Mouse (Mus musculus): ENCODE results near the gene Suclg2. TPM values are rescaled to one million over a fixed set of nuclear protein-coding genes. Genes with fewer than 3 reads are reported as not detected.

Gene Suclg2
- polyA plus RNA-seq, 1 experiment from 2014 or later = 12.6 TPM

DNA sequence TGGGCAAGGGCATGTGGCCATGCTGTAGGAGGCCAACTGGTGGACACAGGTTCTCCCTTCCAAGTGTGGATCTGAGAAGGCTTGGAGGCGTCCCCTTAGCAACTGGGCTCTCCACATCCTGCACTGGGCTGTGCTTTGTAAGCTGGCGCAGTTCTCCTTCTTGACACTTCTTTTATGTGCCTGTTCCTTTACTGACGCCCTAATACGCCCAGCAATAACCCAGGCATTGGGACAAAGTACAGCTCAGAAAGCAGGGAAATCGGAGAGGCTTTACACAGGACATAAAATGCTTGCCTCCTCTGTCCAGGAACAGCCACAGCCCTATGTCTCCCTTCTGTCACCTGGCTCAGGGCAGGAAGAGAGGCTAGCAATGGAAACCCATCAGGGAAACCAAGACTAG is 9.5 kb downstream of the Suclg2 start:
- Histone ChIP-seq H3K4me1 (ENCODE audit: control insufficient read depth, insufficient read depth, low read length) (peaks cover 4% of the 10 kb centered on the region; the same call in 1 of the 2 replicates), H3K9me3 (replicated peaks; ENCODE audit: control insufficient read depth, low read length, poor library complexity, severe bottlenecking) (no peaks in the 10 kb centered on the region), H3K36me3 (ENCODE audit: control insufficient read depth, insufficient read depth, low read length) (no peaks in the 10 kb centered on the region), H3K4me3 (ENCODE audit: low read depth, low read length) (no peak overlapping the region), H3K4me2 (ENCODE audit: low read length) (no peak overlapping the region), H3K27ac (ENCODE audit: low read length) (no peak overlapping the region), H3K27me3 (ENCODE audit: control insufficient read depth, insufficient read depth, low read depth, low read length) (no peaks in the 10 kb centered on the region), H3K9ac (ENCODE audit: low read depth, low read length) (no peak overlapping the region)
- 74% methylated on average over 5 of the region's 5 CpGs for WGBS
- no peak for ATAC-seq

- Histone ChIP-seq H3K4me1 (ENCODE audit: control insufficient read depth, insufficient read depth, low read length) (no peaks in the 10 kb centered on the region), H3K27ac (ENCODE audit: low read length) (no peak overlapping the region), H3K36me3 (ENCODE audit: control insufficient read depth, insufficient read depth, low read length) (no peaks in the 10 kb centered on the region), H3K9ac (ENCODE audit: low read depth, low read length) (no peak overlapping the region), H3K9me3 (replicated peaks; ENCODE audit: control insufficient read depth, low read length, poor library complexity, severe bottlenecking) (no peaks in the 10 kb centered on the region), H3K27me3 (ENCODE audit: control insufficient read depth, insufficient read depth, low read depth, low read length) (no peaks in the 10 kb centered on the region), H3K4me3 (ENCODE audit: low read depth, low read length) (no peak overlapping the region), H3K4me2 (ENCODE audit: low read length) (no peak overlapping the region)
- no peak for ATAC-seq
- 89% methylated on average over 4 of the region's 4 CpGs for WGBS
These were observed 14.0 kb downstream of the Suclg2 start for GRCm38 (mm10) chr6:95704626-95705025.

GRCm38 (mm10) chr6:95702200-95702599 is 16.4 kb downstream of the Suclg2 start:
- Histone ChIP-seq H3K27me3 (ENCODE audit: control insufficient read depth, insufficient read depth, low read depth, low read length) (no peaks in the 10 kb centered on the region), H3K27ac (ENCODE audit: low read length) (no peak overlapping the region), H3K4me2 (ENCODE audit: low read length) (no peak overlapping the region), H3K4me1 (ENCODE audit: control insufficient read depth, insufficient read depth, low read length) (peaks cover 3% of the 10 kb centered on the region; the same call in 1 of the 2 replicates), H3K9ac (ENCODE audit: low read depth, low read length) (no peak overlapping the region), H3K36me3 (ENCODE audit: control insufficient read depth, insufficient read depth, low read length) (no peaks in the 10 kb centered on the region), H3K9me3 (replicated peaks; ENCODE audit: control insufficient read depth, low read length, poor library complexity, severe bottlenecking) (no peaks in the 10 kb centered on the region), H3K4me3 (ENCODE audit: low read depth, low read length) (no peak overlapping the region)
- no peak for ATAC-seq
- 80% methylated on average over 9 of the region's 9 CpGs for WGBS

DNA sequence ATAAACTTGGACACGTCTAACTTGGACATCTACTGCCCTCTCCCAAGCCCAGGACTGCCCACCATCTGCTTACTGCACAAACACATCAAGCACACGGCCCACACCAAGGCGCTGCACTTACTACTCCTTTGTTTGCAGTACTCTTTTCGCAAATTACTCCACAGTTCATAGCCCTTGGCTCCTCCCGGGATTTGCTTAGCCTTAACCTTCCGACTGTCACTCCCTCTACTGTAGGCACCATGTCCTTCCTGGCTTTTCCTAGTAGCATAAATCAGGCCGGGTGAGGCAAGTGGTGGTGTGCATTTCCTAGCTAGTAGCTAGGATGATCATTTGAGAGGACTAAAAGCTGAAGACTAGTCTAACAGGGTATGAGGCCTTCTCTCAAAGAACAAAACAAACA is 16.8 kb downstream of the Suclg2 start:
- Histone ChIP-seq H3K36me3 (ENCODE audit: control insufficient read depth, insufficient read depth, low read length) (no peaks in the 10 kb centered on the region), H3K27me3 (ENCODE audit: control insufficient read depth, insufficient read depth, low read depth, low read length) (no peaks in the 10 kb centered on the region), H3K4me1 (ENCODE audit: control insufficient read depth, insufficient read depth, low read length) (peaks cover 3% of the 10 kb centered on the region; the same call in 1 of the 2 replicates), H3K9me3 (replicated peaks; ENCODE audit: control insufficient read depth, low read length, poor library complexity, severe bottlenecking) (no peaks in the 10 kb centered on the region), H3K4me2 (ENCODE audit: low read length) (no peak overlapping the region), H3K9ac (ENCODE audit: low read depth, low read length) (no peak overlapping the region), H3K4me3 (ENCODE audit: low read depth, low read length) (no peak overlapping the region), H3K27ac (ENCODE audit: low read length) (no peak overlapping the region)
- ATAC-seq = no peak
- WGBS = 77% methylated on average over 7 of the region's 7 CpGs

DNA sequence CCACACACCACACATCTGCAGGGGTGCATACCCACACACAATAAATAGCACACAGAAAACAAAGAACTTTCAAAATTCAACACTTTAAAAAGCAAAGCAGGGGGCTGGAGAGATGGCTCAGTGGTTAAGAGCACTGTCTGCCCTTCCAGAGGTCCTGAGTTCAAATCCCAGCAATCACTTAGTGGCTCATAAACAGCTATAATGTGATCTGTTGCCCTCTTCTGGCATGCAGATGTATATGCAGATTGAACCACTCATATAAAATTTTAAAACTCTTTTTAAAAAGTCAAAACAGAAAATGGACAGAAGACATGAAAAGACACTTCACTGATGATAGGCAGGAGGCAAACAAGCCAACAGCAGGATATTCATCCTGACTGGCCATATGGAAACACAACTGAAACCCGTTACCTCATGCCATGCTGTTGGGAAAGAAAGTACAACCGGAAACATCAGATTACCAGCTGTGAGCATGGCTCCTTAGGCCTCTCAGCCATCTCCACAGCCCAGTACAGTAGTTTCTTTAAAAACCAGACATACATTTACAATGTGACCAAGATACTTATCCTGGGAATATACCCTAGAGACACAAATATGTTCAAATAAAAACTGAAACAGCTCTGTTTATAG is 17.5 kb downstream of the Suclg2 start:
- Histone ChIP-seq H3K4me2 (ENCODE audit: low read length) (no peak overlapping the region), H3K27ac (ENCODE audit: low read length) (no peak overlapping the region), H3K4me3 (ENCODE audit: low read depth, low read length) (no peak overlapping the region), H3K27me3 (ENCODE audit: control insufficient read depth, insufficient read depth, low read depth, low read length) (no peaks in the 10 kb centered on the region), H3K36me3 (ENCODE audit: control insufficient read depth, insufficient read depth, low read length) (no peaks in the 10 kb centered on the region), H3K4me1 (ENCODE audit: control insufficient read depth, insufficient read depth, low read length) (peaks cover 3% of the 10 kb centered on the region; the same call in 1 of the 2 replicates), H3K9me3 (replicated peaks; ENCODE audit: control insufficient read depth, low read length, poor library complexity, severe bottlenecking) (no peaks in the 10 kb centered on the region), H3K9ac (ENCODE audit: low read depth, low read length) (no peak overlapping the region)
- 89% methylated on average over 2 of the region's 2 CpGs for WGBS
- no peak for ATAC-seq

- no peaks in the 10 kb centered on the region for H3K27me3 ChIP-seq (ENCODE audit: control insufficient read depth, insufficient read depth, low read depth, low read length)
- H3K4me3 ChIP-seq (ENCODE audit: low read depth, low read length) = no peak overlapping the region
- no peak overlapping the region for H3K9ac ChIP-seq (ENCODE audit: low read depth, low read length)
- no peaks in the 10 kb centered on the region for H3K9me3 ChIP-seq (replicated peaks; ENCODE audit: control insufficient read depth, low read length, poor library complexity, severe bottlenecking)
- ATAC-seq = no peak
- H3K4me2 ChIP-seq (ENCODE audit: low read length) = no peak overlapping the region
- 81% methylated on average over 5 of the region's 5 CpGs for WGBS
- H3K4me1 ChIP-seq (ENCODE audit: control insufficient read depth, insufficient read depth, low read length) = peaks cover 3% of the 10 kb centered on the region; the same call in 1 of the 2 replicates
- H3K27ac ChIP-seq (ENCODE audit: low read length) = no peak overlapping the region
- H3K36me3 ChIP-seq (ENCODE audit: control insufficient read depth, insufficient read depth, low read length) = no peaks in the 10 kb centered on the region
These were observed 18.4 kb downstream of the Suclg2 start for GRCm38 (mm10) chr6:95700191-95700590.

DNA sequence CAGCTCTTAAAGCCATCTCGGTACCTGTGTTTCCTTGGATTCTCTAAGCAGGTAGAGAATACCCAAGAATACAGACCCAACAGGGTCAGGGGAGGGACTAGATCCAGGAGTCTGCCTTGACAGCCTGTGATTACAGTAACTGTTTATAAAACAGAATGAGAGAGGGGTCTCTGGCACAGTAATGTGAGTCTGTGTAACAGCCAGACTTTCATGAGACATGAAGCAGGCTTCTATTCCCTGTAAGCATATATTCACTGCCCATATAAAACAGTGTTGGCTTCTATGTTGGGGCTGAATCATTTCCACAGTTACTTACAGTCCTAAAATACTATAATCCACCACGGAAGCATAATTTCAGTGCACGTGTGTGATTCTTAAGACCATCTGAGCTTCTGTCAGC is 19.3 kb downstream of the Suclg2 start:
- H3K4me1 ChIP-seq (ENCODE audit: control insufficient read depth, insufficient read depth, low read length) = peaks cover 3% of the 10 kb centered on the region; the same call in 1 of the 2 replicates
- H3K4me3 ChIP-seq (ENCODE audit: low read depth, low read length) = no peak overlapping the region
- H3K9ac ChIP-seq (ENCODE audit: low read depth, low read length) = no peak overlapping the region
- WGBS = 82% methylated on average over 3 of the region's 3 CpGs
- no peak for ATAC-seq
- no peak overlapping the region for H3K4me2 ChIP-seq (ENCODE audit: low read length)
- H3K36me3 ChIP-seq (ENCODE audit: control insufficient read depth, insufficient read depth, low read length) = no peaks in the 10 kb centered on the region
- H3K27me3 ChIP-seq (ENCODE audit: control insufficient read depth, insufficient read depth, low read depth, low read length) = no peaks in the 10 kb centered on the region
- H3K9me3 ChIP-seq (replicated peaks; ENCODE audit: control insufficient read depth, low read length, poor library complexity, severe bottlenecking) = no peaks in the 10 kb centered on the region
- no peak overlapping the region for H3K27ac ChIP-seq (ENCODE audit: low read length)

- no peaks in the 10 kb centered on the region for H3K36me3 ChIP-seq (ENCODE audit: control insufficient read depth, insufficient read depth, low read length)
- WGBS = 26% methylated on average over 6 of the region's 6 CpGs
- H3K4me3 ChIP-seq (ENCODE audit: low read depth, low read length) = no peak overlapping the region
- H3K27ac ChIP-seq (ENCODE audit: low read length) = no peak overlapping the region
- H3K9me3 ChIP-seq (replicated peaks; ENCODE audit: control insufficient read depth, low read length, poor library complexity, severe bottlenecking) = no peaks in the 10 kb centered on the region
- H3K9ac ChIP-seq (ENCODE audit: low read depth, low read length) = no peak overlapping the region
- no peak for ATAC-seq
- H3K4me2 ChIP-seq (ENCODE audit: low read length) = no peak overlapping the region
- peaks cover 3% of the 10 kb centered on the region; the same call in 1 of the 2 replicates for H3K4me1 ChIP-seq (ENCODE audit: control insufficient read depth, insufficient read depth, low read length)
- H3K27me3 ChIP-seq (ENCODE audit: control insufficient read depth, insufficient read depth, low read depth, low read length) = no peaks in the 10 kb centered on the region
These were observed 20.0 kb downstream of the Suclg2 start for GRCm38 (mm10) chr6:95698536-95699162.

- 78% methylated on average over 4 of the region's 4 CpGs for WGBS
- no peak overlapping the region for H3K9ac ChIP-seq (ENCODE audit: low read depth, low read length)
- H3K4me2 ChIP-seq (ENCODE audit: low read length) = no peak overlapping the region
- ATAC-seq = no peak
- no peaks in the 10 kb centered on the region for H3K27me3 ChIP-seq (ENCODE audit: control insufficient read depth, insufficient read depth, low read depth, low read length)
- no peak overlapping the region for H3K4me3 ChIP-seq (ENCODE audit: low read depth, low read length)
- H3K4me1 ChIP-seq (ENCODE audit: control insufficient read depth, insufficient read depth, low read length) = peaks cover 3% of the 10 kb centered on the region; the same call in 1 of the 2 replicates
- H3K9me3 ChIP-seq (replicated peaks; ENCODE audit: control insufficient read depth, low read length, poor library complexity, severe bottlenecking) = no peaks in the 10 kb centered on the region
- H3K36me3 ChIP-seq (ENCODE audit: control insufficient read depth, insufficient read depth, low read length) = no peaks in the 10 kb centered on the region
- no peak overlapping the region for H3K27ac ChIP-seq (ENCODE audit: low read length)
These were observed 23.7 kb downstream of the Suclg2 start for GRCm38 (mm10) chr6:95694910-95695309.

Data from midbrain, embryonic 16.5 days (tissue).